19 mouse cellular contexts compared by ENCODE assay signal in genomic region chr7:75870551-75870950, GRCm38 (mm10).
"Had no signal": no experiment of that assay in that cellular context is flagged by ENCODE, and none has a peak within 500 bp of the region (broad histone marks: within the 10 kb centered on the region; RNA-seq: fewer than 3 reads in every experiment).

No protein-coding gene starts in this region.

- H3K4me1 ChIP-seq: midbrain, embryonic 10.5 days; midbrain, embryonic 13.5 days had no signal

- H3K4me3 ChIP-seq: liver, embryonic 12.5 days; lung, embryonic 15.5 days; midbrain, embryonic 10.5 days; midbrain, embryonic 13.5 days; myocyte; neural tube, embryonic 13.5 days; neural tube, embryonic 15.5 days had no signal

- H3K9me3 ChIP-seq: liver, embryonic 12.5 days; lung, embryonic 15.5 days; midbrain, embryonic 10.5 days; midbrain, embryonic 13.5 days; neural tube, embryonic 13.5 days; neural tube, embryonic 15.5 days had no signal

- H3K9ac ChIP-seq: liver, embryonic 12.5 days; liver, embryonic 14.5 days; lung, embryonic 15.5 days; midbrain, embryonic 13.5 days; neural tube, embryonic 15.5 days had no signal

- H3K27me3 ChIP-seq: liver, embryonic 12.5 days; lung, embryonic 15.5 days; midbrain, embryonic 13.5 days; neural tube, embryonic 13.5 days; neural tube, embryonic 15.5 days had no signal

- H3K27ac ChIP-seq: liver, embryonic 12.5 days; liver, embryonic 14.5 days; lung, embryonic 15.5 days; midbrain, embryonic 10.5 days; midbrain, embryonic 13.5 days; neural tube, embryonic 13.5 days; neural tube, embryonic 15.5 days had no signal

- H3K4me2 ChIP-seq: liver, embryonic 12.5 days; lung, embryonic 15.5 days; midbrain, embryonic 13.5 days; neural tube, embryonic 13.5 days; neural tube, embryonic 15.5 days had no signal

- DNase-seq: lung, adult 2 months; lung, postnatal 4 days; retina, postnatal 1 day; right cerebral cortex, adult 18-20 months; right cerebral cortex, postnatal 25 days; right cerebral cortex, postnatal 4 days; spleen, adult 18-20 months; thymus, adult 18-20 months; thymus, postnatal 14 days; thymus, postnatal 36 days had no signal

- ATAC-seq: liver, embryonic 12.5 days; midbrain, embryonic 13.5 days; midbrain, embryonic 16.5 days had no signal
